Mouse (Mus musculus): ENCODE data around the gene Aldh1a7.
"Not testable (repeated sequence)": the region's sequence is repeated elsewhere in the genome, so short reads cannot be mapped to it uniquely, and the experiment has no call there.

Aldh1a7 gene

DNA sequence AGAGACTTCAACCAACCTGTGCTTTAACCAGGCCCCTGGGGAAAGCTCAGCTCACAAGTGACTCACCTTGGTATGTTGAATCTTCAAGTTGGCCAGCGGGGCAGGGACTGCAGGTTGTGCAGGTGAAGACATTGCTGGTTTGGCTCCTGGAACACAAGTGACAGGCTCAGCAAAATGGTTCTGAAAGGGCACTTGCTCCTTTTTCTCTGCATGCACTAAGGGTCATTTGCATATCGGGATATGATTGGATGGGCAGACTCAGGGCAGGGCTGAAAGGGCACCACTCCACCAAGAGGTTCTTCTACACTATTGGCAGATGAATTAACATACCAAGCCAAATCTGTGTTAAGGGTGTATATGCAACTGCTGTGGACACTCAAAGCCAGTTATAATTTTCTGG lies at the start of gene Aldh1a7:
Aldh1a7 (minus strand) TSS at position 182 of the 400 bp plus-strand sequence.
- DNase-seq (ENCODE audit: low spot score), result peak; percentile 39

GRCm38 (mm10) chr19:20775681-20776080 lies 48.3 kb upstream of the Aldh1a7 start:
- no peak for DNase-seq (ENCODE audit: low spot score)

- no peak for DNase-seq (ENCODE audit: low spot score)
Observed at GRCm38 (mm10) chr19:20773941-20774340, 46.6 kb upstream of the Aldh1a7 start.

- DNase-seq (ENCODE audit: low spot score), result no peak
Observed at GRCm38 (mm10) chr19:20764214-20764613, 36.9 kb upstream of the Aldh1a7 start.

GRCm38 (mm10) chr19:20761675-20762426 lies 34.5 kb upstream of the Aldh1a7 start:
- no peak for DNase-seq (ENCODE audit: low spot score)

DNA sequence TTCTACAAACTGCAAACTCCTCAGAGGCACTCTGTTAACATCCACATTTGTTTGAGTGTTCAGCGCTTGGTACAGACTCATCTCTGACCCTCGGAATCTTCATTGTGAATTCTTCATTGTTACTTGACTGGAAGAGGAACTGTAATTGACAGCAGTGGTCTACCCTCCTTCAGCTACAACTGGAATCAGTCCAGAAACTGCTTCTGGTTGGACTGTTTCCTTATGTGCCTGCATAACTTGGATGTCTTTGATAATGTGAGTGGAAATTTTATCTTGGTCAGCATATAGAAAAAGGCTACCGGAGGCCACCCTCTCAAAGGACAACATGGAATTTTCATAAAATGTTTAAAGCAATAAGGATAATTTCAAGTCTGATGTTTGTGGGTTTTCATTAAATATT lies 33.8 kb upstream of the Aldh1a7 start:
- DNase-seq (ENCODE audit: low spot score), result no peak

DNA sequence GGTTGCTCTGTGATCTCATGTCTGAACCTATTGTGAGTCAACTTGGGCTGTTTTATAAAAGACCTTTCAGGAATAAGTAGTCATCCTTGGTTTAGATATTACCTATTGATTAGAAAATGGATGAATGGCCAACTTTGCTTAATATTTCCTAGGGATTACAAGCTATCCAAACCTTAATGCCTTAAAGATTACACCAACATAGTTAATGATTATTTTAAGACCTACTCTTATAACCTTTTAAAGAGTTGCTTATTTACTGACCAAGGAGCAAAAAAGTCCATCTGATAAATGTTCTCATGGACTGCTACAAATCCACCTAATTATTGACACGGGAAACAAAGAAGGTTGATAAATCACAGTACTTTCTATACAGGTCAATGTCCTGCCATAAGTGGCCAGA lies 17.3 kb upstream of the Aldh1a7 start:
- DNase-seq (ENCODE audit: low spot score), result no peak

- DNase-seq (ENCODE audit: low spot score), result no peak
Observed at GRCm38 (mm10) chr19:20728278-20728677, 916 bp upstream of the Aldh1a7 start.

DNA sequence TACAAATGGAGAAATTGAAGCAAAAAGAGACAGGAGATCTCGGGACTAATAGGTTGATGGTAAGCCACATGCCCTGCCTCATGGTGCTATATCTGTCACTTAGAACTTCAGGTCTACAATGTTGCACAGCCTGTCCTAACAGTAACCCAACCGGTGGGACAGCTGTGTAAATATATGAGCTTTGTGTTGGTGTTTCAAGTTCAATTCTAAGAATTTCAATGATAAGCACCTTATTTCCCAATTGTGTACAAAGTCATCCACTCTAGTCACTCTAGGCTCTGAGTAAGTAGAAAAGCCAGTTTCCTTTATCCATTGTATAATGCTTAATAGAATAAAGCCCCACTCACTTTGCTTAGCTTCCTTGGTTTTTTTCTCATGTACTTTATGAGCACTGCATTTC lies 4.4 kb downstream of the Aldh1a7 start:
- no peak for DNase-seq (ENCODE audit: low spot score)

DNA sequence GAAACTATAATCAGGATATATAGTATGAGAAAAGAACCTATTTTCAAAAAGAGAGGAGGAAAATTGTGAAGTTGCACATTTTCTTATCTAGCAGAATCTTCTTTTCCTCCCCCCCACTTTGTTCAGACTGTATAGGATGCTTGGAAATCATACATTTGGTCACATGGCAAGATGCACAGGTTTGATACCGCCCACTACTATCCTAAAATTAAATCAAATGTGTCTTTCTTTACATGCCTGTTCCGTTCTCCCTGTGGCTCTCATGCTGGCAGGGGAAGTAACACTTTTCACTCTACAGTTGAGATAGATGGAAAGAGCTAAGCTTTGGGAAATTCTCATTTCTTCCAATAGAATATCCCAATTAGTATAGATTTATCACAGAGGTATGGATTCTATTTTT lies 7.1 kb downstream of the Aldh1a7 start:
- no peak for DNase-seq (ENCODE audit: low spot score)

DNA sequence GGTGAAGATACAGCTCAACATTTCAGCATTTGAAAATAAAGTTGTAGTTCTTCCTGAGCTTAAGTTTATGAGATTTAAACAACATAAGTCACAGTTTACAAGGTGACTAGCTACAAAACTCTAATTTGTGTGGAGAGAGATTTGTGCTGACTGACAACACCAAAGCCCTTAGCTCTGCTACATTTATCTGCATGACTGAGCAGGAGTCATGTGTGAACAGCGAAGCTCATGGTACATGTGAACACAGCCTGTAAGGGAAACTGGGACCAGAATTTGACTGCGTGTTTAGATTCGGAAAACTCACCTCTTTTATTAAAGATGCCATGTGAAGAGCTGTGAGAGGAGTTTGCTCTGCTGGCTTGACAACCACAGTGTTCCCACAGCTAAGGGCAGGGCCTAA lies 11.7 kb downstream of the Aldh1a7 start:
- no peak for DNase-seq (ENCODE audit: low spot score)

DNA sequence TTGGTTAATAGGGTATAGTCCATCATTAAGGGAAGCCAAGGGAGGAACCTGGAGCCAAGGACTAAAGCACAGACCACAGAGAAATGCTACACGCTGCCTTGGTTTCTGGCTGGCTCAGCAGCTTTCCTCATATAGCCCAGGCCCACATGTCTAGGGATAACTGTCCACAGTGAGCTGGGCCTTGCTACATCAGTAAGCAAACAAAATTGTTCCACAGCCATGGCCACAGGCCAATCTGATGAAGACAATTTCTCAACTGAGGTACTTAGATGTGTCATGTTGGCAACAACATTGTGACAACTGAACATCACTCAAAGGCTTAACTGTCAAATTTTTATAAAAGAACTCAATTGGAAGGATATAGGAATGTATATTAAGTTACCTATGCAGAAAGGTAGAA lies 12.3 kb downstream of the Aldh1a7 start:
- DNase-seq (ENCODE audit: low spot score), result no peak

DNA sequence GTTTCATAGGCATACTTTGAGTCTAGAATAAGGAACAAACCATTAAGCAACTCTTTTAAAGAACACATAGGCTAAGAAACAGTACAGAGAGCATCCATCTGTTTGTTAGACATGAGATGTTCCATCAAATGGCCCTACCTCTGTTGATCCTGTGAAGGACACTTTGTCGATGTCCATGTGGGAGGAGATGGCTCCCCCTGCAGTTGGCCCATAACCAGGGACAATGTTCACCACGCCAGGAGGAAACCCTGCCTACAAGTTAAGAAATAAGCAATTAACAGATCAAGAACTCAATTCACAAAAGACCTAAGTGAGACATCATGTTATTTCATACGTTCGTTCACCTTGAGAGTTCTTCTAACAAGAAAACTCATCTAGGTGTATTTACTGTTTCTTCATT lies 12.8 kb downstream of the Aldh1a7 start:
- no peak for DNase-seq (ENCODE audit: low spot score)

DNA sequence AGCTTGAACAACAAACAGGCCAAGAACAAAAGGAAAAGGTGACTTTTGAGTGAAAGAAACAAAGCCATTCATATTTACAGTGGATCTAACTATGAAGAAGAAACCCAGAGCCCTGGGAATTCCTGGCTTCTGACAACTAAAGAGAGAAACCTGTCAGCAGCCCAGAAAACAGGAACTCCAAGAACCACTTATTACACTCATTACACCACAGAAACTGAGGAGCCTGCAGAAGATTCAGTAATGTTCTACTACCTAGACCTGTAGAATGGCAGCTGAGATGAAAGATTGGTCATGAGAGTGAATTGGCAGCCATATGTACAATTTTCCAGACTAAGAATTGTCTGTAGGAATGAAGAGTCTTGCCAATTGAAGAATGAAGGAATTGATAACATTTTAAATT lies 20.2 kb downstream of the Aldh1a7 start:
- DNase-seq (ENCODE audit: low spot score), result no peak

DNA sequence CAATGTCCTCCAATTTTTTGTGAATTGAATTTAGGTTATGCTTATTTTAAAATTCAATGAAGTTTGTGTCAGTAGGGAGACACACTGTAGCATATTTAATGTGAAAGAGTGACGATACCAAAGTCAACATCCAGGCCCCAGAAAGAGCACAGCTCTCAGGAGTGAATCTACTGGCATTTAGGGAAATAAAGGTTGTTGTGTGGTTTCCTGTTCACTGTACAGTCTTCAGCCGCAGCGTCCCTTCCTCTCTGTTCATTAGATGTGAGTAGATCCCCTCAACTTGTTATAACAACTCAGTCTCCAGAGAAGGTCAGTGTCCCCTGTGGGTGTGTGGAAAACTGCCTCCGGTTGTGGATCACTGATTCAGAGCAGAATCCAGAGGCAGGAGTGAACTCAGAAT lies 20.6 kb downstream of the Aldh1a7 start:
- no peak for DNase-seq (ENCODE audit: low spot score)

- no peak for DNase-seq (ENCODE audit: low spot score)
Observed at GRCm38 (mm10) chr19:20702074-20702473, 25.3 kb downstream of the Aldh1a7 start.

GRCm38 (mm10) chr19:20677697-20678355 lies 49.5 kb downstream of the Aldh1a7 start:
- DNase-seq (ENCODE audit: low spot score), result no peak

DNA sequence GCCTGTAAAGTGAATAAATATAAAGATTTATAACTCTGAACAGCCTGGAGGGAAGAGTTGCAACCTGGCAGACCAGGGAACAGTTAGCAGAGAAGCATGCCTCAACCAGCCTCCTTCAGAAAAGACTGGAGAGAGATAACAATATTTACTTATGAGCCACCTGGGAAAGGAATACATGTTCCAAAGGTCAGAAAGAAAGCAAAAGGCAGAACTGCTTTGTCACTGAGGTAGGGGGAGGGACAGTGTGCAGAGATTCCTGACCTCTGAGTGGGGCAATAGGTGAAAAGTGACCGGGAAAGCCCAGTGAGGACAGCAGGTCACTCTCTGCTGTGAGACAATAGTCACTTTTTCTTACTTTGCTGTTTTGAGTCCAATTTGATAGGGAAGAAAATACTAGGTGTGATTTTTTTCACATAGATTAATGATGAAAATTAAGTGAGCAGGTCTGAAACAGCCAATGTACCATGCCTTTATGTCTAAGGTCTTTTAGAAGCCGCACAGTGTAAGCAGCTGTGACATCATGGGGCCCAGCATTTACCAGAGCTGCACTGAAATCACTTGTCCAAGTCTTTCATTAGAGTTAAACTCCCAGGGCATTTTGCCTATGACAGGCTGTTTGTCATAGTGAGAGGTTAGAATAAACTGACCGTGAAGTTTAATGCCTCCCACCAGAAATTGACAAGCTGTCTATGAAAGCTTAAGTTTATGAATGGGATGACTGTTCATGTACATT lies 73.1 kb downstream of the Aldh1a7 start:
- no peak for DNase-seq (ENCODE audit: low spot score)

- DNase-seq (ENCODE audit: low spot score), result no peak
Observed at GRCm38 (mm10) chr19:20653082-20653676, 74.2 kb downstream of the Aldh1a7 start.

GRCm38 (mm10) chr19:20650008-20650407 lies 77.4 kb downstream of the Aldh1a7 start:
- DNase-seq (ENCODE audit: low spot score), result no peak

GRCm38 (mm10) chr19:20647496-20647895 lies 79.9 kb downstream of the Aldh1a7 start:
- not testable (repeated sequence) for DNase-seq (ENCODE audit: low spot score)

DNA sequence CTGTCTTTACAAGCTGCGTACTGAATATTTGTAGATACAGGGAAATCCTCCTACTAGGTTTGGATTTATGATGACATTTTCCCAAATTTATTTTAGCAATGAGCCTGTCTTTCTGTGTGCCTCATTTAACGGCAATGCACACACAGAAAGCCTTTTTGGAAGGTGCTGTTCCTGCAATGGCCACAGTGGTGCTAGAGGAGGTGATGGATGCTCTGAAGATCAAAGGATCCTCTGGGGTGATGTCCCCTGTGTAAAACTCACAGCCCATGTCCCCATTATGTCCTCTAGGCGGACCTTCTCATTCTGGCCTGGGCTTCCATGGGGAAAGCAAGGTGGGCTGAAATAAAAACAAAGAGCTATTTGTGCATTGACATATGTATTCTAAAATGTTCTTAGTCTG lies 83.0 kb downstream of the Aldh1a7 start:
- DNase-seq (ENCODE audit: low spot score), result no peak
